8 mouse cellular contexts compared by ENCODE assay signal in the genomic region with DNA sequence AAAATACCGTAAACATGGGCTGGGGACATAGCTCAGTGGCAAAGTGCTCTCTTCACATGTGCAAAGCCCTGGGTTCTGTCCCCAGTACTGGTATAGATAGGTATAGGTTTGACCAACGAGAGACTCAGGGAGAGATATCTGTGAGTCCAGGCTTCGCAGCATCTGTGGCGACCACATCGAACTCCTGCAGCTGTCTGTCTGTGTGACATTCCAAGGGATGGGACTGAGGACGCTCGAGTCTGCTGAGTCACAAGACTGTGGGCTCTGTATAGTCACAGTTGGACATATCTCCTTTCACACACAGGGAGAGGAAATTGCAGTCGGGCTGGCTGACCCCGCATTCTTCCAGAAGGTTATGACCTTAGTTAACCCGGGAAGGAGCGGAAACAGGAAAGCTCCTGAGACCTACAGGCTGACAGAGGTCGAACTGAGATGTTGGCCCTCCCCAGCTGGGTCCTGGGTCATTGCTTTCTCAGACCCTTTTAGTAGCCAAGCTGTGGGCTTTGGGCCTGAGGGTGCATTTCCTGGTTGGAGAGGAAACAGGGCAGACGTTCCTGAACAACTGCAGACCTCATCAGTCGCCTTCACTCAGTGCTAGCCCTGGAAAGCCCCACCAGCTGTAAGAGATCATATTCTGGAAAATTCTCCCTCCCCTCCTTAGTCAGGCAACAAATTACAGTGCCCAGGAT.
DNase-seq lines count a peak whose midpoint lies in the region; ATAC-seq and TF ChIP-seq lines count a peak whose summit lies in the region.

No protein-coding gene starts in this region.

- TF ChIP-seq POLR2A in thymus, adult 2 months (IDR thresholded peaks at IDR 0.05; ENCODE audit: control insufficient read depth, extremely low read depth, insufficient read depth, low read length, poor library complexity) = no peak

- peak overlapping the region; percentile 86; the same call in 1 of the 2 replicates for H3K27ac ChIP-seq in layer of hippocampus, adult 2 months
- H3K27ac ChIP-seq in heart, embryonic 10.5 days = peak overlapping the region; percentile 70
- no peak overlapping the region; the same call in 1 of the 2 replicates for H3K27ac ChIP-seq in thymus, adult 2 months (ENCODE audit: control insufficient read depth, insufficient read depth, low read length)

- no peak for DNase-seq in layer of hippocampus, adult 2 months (ENCODE audit: low spot score in 2 of 2)
- no peak for DNase-seq in layer of hippocampus, adult 11-12 months (ENCODE audit: low spot score)
- DNase-seq in embryo, embryonic 10.5 days (ENCODE audit: low spot score) = peak; percentile 85
- peak; percentile 91 for DNase-seq in heart, embryonic 10.5 days (ENCODE audit: low spot score)
- peak; percentile 81 to 92 for DNase-seq in kidney, postnatal 25 days
- DNase-seq in thymus, postnatal 4 days = no peak
- no peak for DNase-seq in thymus, adult 2 months

- no peak for TF ChIP-seq CTCF in layer of hippocampus, adult 2 months (conservative IDR thresholded peaks at IDR 0.05)
- no peak for TF ChIP-seq CTCF in thymus, adult 2 months (IDR thresholded peaks at IDR 0.05; ENCODE audit: borderline replicate concordance, control insufficient read depth, extremely low read depth, insufficient read depth, low read length, poor library complexity)

- peak; percentile 71 for ATAC-seq in megakaryocyte progenitor cell, adult 5-6 weeks (replicated peaks; ENCODE audit: poor library complexity)

- peaks cover 46% of the 10 kb centered on the region for H3K4me1 ChIP-seq in heart, embryonic 10.5 days
- H3K4me1 ChIP-seq in thymus, adult 2 months (replicated peaks; ENCODE audit: control insufficient read depth, insufficient read depth, low read length) = peaks cover 45% of the 10 kb centered on the region

- WGBS in heart, embryonic 10.5 days = 9% methylated on average over 14 of the region's 14 CpGs
- WGBS in thymus, adult 2 months = 62% methylated on average over 14 of the region's 14 CpGs

- H3K9me3 ChIP-seq in heart, embryonic 10.5 days = no peaks in the 10 kb centered on the region

- H3K27me3 ChIP-seq in heart, embryonic 10.5 days (ENCODE audit: insufficient read depth, poor library complexity, severe bottlenecking) = peaks cover 4% of the 10 kb centered on the region; the same call in 1 of the 2 replicates
- no peaks in the 10 kb centered on the region for H3K27me3 ChIP-seq in thymus, adult 2 months (ENCODE audit: control insufficient read depth, insufficient read depth, low read length)

- H3K4me3 ChIP-seq in layer of hippocampus, adult 2 months = no peak overlapping the region
- H3K4me3 ChIP-seq in heart, embryonic 10.5 days = no peak overlapping the region
- H3K4me3 ChIP-seq in thymus, adult 2 months (ENCODE audit: control insufficient read depth, insufficient read depth, low read length) = no peak overlapping the region

- no peaks in the 10 kb centered on the region for H3K36me3 ChIP-seq in heart, embryonic 10.5 days
- H3K36me3 ChIP-seq in thymus, adult 2 months (ENCODE audit: control insufficient read depth, insufficient read depth, low read length) = no peaks in the 10 kb centered on the region

Comparison
In these comparisons a context has a peak if more than half of its experiments do, and no peak if none do; other contexts are left out.
1. DNase-seq: peak in embryo, embryonic 10.5 days (single experiment), heart, embryonic 10.5 days (single experiment) and kidney, postnatal 25 days (2 of 2); none in layer of hippocampus, adult 2 months (0 of 2), layer of hippocampus, adult 11-12 months (single experiment), thymus, postnatal 4 days (single experiment) and thymus, adult 2 months (single experiment).